Mouse (Mus musculus): ENCODE measurements around the gene Pcyt1b. TPM values are rescaled to one million over a fixed set of nuclear protein-coding genes. Genes with fewer than 3 reads are reported as not detected.

Pcyt1b gene
- polyA plus RNA-seq (2014; fragmentation: Nextera tagmentation; extraction: Ambion mirVana) = 6.9 and 8.3 TPM in 2 replicates

GRCm38 (mm10) chrX:93654218-93655002, at the start of gene Pcyt1b:
Gene Pcyt1b, plus strand, starts transcription at chrX:93654863.
- Histone ChIP-seq H3K4me1 (replicated peaks; ENCODE audit: control insufficient read depth, insufficient read depth, low read length) (no peaks in the 10 kb centered on the region), H3K9me3 (ENCODE audit: control insufficient read depth, low read length) (no peaks in the 10 kb centered on the region), H3K36me3 (ENCODE audit: control insufficient read depth, insufficient read depth, low read length) (no peaks in the 10 kb centered on the region), H3K4me3 (ENCODE audit: low read depth, low read length) (no peak within 1 kb of the TSS), H3K27me3 (ENCODE audit: control insufficient read depth, insufficient read depth, low read length) (no peaks in the 10 kb centered on the region), H3K27ac (ENCODE audit: low read depth, low read length) (no peak within 1 kb of the TSS), H3K9ac (ENCODE audit: low read length) (no peak within 1 kb of the TSS), H3K4me2 (ENCODE audit: low read depth, low read length, severe bottlenecking) (no peak within 1 kb of the TSS)
- DNase-seq (ENCODE audit: low spot score) (no peak), ATAC-seq (replicated peaks; ENCODE audit: low FRiP score) (no peak)
- 16% methylated on average over 3 of the region's 3 CpGs for WGBS

DNA sequence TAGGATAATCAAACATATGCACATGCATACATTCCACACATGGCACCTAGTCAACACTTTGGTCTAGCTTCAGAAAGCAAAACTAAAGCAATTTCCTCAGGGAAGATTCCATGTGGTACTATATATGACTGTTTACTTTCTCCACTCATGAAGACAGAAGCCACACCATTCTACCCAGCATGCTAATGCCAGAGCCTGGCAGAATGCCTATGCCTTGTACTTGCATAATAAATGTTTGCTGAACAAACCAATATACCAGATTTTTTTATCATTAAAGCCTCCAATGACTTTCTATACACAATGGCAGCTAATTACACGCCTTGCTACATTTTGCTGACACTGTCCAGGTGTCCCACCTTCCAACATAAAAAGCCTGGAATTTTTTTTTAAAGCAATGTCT, 24.4 kb upstream of the Pcyt1b start:
- Histone ChIP-seq H3K4me2 (ENCODE audit: low read depth, low read length, severe bottlenecking) (peak overlapping the region; percentile 46; the same call in 1 of the 2 replicates), H3K36me3 (ENCODE audit: control insufficient read depth, insufficient read depth, low read length) (no peaks in the 10 kb centered on the region; the same call in 1 of the 2 replicates), H3K9ac (ENCODE audit: low read length) (no peak overlapping the region), H3K27ac (ENCODE audit: low read depth, low read length) (no peak overlapping the region), H3K9me3 (ENCODE audit: control insufficient read depth, low read length) (no peaks in the 10 kb centered on the region), H3K4me3 (ENCODE audit: low read depth, low read length) (no peak overlapping the region), H3K4me1 (replicated peaks; ENCODE audit: control insufficient read depth, insufficient read depth, low read length) (no peaks in the 10 kb centered on the region), H3K27me3 (ENCODE audit: control insufficient read depth, insufficient read depth, low read length) (no peaks in the 10 kb centered on the region)
- DNase-seq (ENCODE audit: low spot score) (no peak), ATAC-seq (replicated peaks; ENCODE audit: low FRiP score) (no peak)
- WGBS = 91% methylated on average over 1 of the region's 1 CpGs

DNA sequence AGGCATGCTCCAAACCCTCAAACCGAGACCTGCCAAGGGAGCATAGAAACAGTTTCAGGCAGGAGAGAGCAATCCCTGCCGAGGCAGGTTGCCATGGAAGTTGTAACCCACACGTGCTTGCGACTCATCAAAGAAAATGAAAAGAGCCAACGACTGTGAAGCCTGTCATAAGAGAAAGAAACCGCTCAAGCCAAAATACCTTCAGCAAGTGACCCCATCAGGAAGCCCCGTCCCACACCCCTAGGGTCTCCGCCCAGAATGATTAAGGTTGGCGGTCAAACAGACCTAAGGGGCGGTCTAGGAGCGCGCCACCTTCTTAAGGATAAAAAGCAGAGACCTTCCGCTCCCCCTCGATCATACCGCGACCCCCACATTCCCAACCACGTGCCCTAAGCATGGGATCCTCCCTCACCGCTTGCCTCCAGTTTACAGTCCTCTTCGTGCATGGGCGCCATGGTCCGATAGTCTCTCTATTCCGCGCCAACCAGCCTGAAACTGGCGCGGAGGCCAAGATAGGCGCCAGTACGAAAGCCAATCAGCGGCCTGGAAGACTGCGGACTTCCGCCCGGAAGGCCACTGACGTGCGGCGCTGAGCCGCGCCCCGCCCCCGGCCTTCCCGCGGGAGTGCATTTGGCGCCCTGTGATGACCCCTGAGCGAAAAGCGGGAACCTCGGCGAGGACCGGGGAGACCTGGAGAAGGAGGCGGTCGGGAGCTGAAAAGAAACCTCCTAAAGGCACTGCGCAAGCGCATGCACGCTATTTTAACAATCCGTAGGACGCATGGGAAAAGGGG, 22.8 kb upstream of the Pcyt1b start, which contains the start of gene Pola1:
Gene Pola1, minus strand, starts transcription at position 499 of the 793 bp plus-strand sequence.
- H3K4me2 ChIP-seq (ENCODE audit: low read depth, low read length, severe bottlenecking) = peak within 1 kb of the TSS; percentile 46
- H3K4me1 ChIP-seq (replicated peaks; ENCODE audit: control insufficient read depth, insufficient read depth, low read length) = no peaks in the 10 kb centered on the region
- H3K9ac ChIP-seq (ENCODE audit: low read length) = peak within 1 kb of the TSS; percentile 65
- H3K36me3 ChIP-seq (ENCODE audit: control insufficient read depth, insufficient read depth, low read length) = no peaks in the 10 kb centered on the region
- H3K27me3 ChIP-seq (ENCODE audit: control insufficient read depth, insufficient read depth, low read length) = no peaks in the 10 kb centered on the region
- peak; percentile 99 for ATAC-seq (replicated peaks; ENCODE audit: low FRiP score)
- peak within 1 kb of the TSS; percentile 50 for H3K4me3 ChIP-seq (ENCODE audit: low read depth, low read length)
- 18% methylated on average over 53 of the region's 53 CpGs for WGBS
- peak within 1 kb of the TSS; percentile 50; the same call in 1 of the 2 replicates for H3K27ac ChIP-seq (ENCODE audit: low read depth, low read length)
- peak; percentile 90 for DNase-seq (ENCODE audit: low spot score)
- no peaks in the 10 kb centered on the region for H3K9me3 ChIP-seq (ENCODE audit: control insufficient read depth, low read length)

DNA sequence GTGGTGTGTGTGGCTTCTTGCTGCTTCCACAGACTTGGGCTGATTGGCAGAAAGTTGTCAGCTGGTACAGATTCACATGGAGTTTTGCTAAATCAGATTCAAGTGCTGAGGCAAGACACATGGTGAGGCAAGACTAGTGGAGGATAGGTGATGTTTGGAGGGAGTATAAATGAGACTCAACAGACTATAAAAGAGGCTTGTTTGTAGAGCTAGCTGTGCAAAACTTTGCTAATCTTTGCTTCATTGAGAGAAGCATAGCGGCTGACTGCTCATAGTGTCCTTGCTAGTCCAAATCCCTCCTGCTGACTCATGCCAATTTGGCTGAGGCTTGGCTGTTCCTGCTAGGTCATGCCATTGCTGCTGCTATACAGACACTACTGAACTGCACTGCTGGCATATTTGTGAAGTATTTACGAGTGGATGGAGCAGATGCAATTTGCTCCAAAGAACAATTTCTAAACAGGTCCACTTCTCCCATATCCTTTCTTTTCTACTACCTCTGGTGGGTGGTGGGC, 19.7 kb upstream of the Pcyt1b start:
- Histone ChIP-seq H3K4me1 (replicated peaks; ENCODE audit: control insufficient read depth, insufficient read depth, low read length) (no peaks in the 10 kb centered on the region), H3K9ac (ENCODE audit: low read length) (no peak overlapping the region), H3K27ac (ENCODE audit: low read depth, low read length) (no peak overlapping the region), H3K4me3 (ENCODE audit: low read depth, low read length) (no peak overlapping the region), H3K4me2 (ENCODE audit: low read depth, low read length, severe bottlenecking) (no peak overlapping the region), H3K9me3 (ENCODE audit: control insufficient read depth, low read length) (no peaks in the 10 kb centered on the region), H3K36me3 (ENCODE audit: control insufficient read depth, insufficient read depth, low read length) (no peaks in the 10 kb centered on the region), H3K27me3 (ENCODE audit: control insufficient read depth, insufficient read depth, low read length) (no peaks in the 10 kb centered on the region)
- WGBS = 79% methylated on average over 2 of the region's 2 CpGs
- no peak for DNase-seq (ENCODE audit: low spot score)
- no peak for ATAC-seq (replicated peaks; ENCODE audit: low FRiP score)

DNA sequence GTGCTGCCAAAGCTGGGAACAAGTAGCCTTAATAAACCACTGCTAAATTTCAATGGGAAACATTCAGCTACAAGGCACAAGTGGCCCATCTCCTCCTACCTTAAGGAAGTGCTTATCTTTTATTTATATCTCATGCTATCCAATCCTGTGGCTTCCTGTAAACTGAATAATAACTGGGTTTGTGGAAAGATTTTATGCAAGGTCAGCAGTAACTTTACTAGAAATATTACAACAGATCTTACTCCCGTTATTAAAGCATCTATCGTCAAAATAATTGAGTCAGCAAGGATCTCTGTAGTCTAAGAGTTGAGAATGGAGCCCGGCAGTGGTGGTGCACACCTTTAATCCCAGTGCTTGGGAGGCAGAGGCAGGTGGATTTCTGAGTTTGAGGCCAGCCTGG, 11.1 kb upstream of the Pcyt1b start:
- Histone ChIP-seq H3K36me3 (ENCODE audit: control insufficient read depth, insufficient read depth, low read length) (no peaks in the 10 kb centered on the region), H3K4me3 (ENCODE audit: low read depth, low read length) (no peak overlapping the region), H3K9ac (ENCODE audit: low read length) (no peak overlapping the region), H3K4me1 (replicated peaks; ENCODE audit: control insufficient read depth, insufficient read depth, low read length) (no peaks in the 10 kb centered on the region), H3K27me3 (ENCODE audit: control insufficient read depth, insufficient read depth, low read length) (no peaks in the 10 kb centered on the region), H3K9me3 (ENCODE audit: control insufficient read depth, low read length) (no peaks in the 10 kb centered on the region), H3K4me2 (ENCODE audit: low read depth, low read length, severe bottlenecking) (no peak overlapping the region), H3K27ac (ENCODE audit: low read depth, low read length) (no peak overlapping the region)
- ATAC-seq (replicated peaks; ENCODE audit: low FRiP score) = no peak
- DNase-seq (ENCODE audit: low spot score) = no peak
- 82% methylated on average over 3 of the region's 3 CpGs for WGBS

DNA sequence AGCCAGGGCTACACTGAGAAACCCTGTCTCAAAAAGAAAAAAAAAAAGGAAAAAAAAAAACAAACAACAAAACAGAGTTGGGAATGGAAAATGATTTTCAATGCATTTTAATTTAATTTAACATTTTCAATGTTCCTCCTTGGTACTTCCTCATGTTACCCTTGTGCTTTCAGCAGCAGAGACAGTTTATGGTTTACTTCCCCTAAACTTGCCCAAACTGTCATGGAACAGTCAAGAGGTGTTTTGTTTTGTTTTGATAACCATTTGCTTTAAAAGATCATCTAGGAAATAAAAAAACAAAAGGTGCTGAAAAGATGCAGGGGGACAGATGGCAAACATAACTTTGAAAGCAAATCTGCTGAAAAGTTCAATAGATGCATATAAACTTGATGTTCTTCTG, 10.6 kb upstream of the Pcyt1b start:
- Histone ChIP-seq H3K4me1 (replicated peaks; ENCODE audit: control insufficient read depth, insufficient read depth, low read length) (no peaks in the 10 kb centered on the region), H3K27me3 (ENCODE audit: control insufficient read depth, insufficient read depth, low read length) (no peaks in the 10 kb centered on the region), H3K9me3 (ENCODE audit: control insufficient read depth, low read length) (no peaks in the 10 kb centered on the region), H3K4me2 (ENCODE audit: low read depth, low read length, severe bottlenecking) (no peak overlapping the region), H3K27ac (ENCODE audit: low read depth, low read length) (no peak overlapping the region), H3K36me3 (ENCODE audit: control insufficient read depth, insufficient read depth, low read length) (no peaks in the 10 kb centered on the region), H3K4me3 (ENCODE audit: low read depth, low read length) (no peak overlapping the region), H3K9ac (ENCODE audit: low read length) (no peak overlapping the region)
- DNase-seq (ENCODE audit: low spot score) = no peak
- ATAC-seq (replicated peaks; ENCODE audit: low FRiP score) = no peak

- no peaks in the 10 kb centered on the region for H3K36me3 ChIP-seq (ENCODE audit: control insufficient read depth, insufficient read depth, low read length)
- WGBS = 93% methylated on average over 2 of the region's 2 CpGs
- no peak for ATAC-seq (replicated peaks; ENCODE audit: low FRiP score)
- no peak overlapping the region for H3K4me2 ChIP-seq (ENCODE audit: low read depth, low read length, severe bottlenecking)
- no peak for DNase-seq (ENCODE audit: low spot score)
- no peaks in the 10 kb centered on the region for H3K27me3 ChIP-seq (ENCODE audit: control insufficient read depth, insufficient read depth, low read length)
- no peak overlapping the region for H3K9ac ChIP-seq (ENCODE audit: low read length)
- H3K9me3 ChIP-seq (ENCODE audit: control insufficient read depth, low read length) = no peaks in the 10 kb centered on the region
- H3K4me3 ChIP-seq (ENCODE audit: low read depth, low read length) = no peak overlapping the region
- no peaks in the 10 kb centered on the region for H3K4me1 ChIP-seq (replicated peaks; ENCODE audit: control insufficient read depth, insufficient read depth, low read length)
- H3K27ac ChIP-seq (ENCODE audit: low read depth, low read length) = no peak overlapping the region
Measured at GRCm38 (mm10) chrX:93650738-93651137, 3.9 kb upstream of the Pcyt1b start.

- H3K27ac ChIP-seq (ENCODE audit: low read depth, low read length) = no peak overlapping the region
- no peak overlapping the region for H3K4me3 ChIP-seq (ENCODE audit: low read depth, low read length)
- no peaks in the 10 kb centered on the region for H3K27me3 ChIP-seq (ENCODE audit: control insufficient read depth, insufficient read depth, low read length)
- ATAC-seq (replicated peaks; ENCODE audit: low FRiP score) (no peak), DNase-seq (ENCODE audit: low spot score) (no peak)
- H3K36me3 ChIP-seq (ENCODE audit: control insufficient read depth, insufficient read depth, low read length) = no peaks in the 10 kb centered on the region
- no peak overlapping the region for H3K4me2 ChIP-seq (ENCODE audit: low read depth, low read length, severe bottlenecking)
- H3K9me3 ChIP-seq (ENCODE audit: control insufficient read depth, low read length) = no peaks in the 10 kb centered on the region
- no peak overlapping the region for H3K9ac ChIP-seq (ENCODE audit: low read length)
- H3K4me1 ChIP-seq (replicated peaks; ENCODE audit: control insufficient read depth, insufficient read depth, low read length) = no peaks in the 10 kb centered on the region
- WGBS = 86% methylated on average over 5 of the region's 5 CpGs
Measured at GRCm38 (mm10) chrX:93655153-93655552, 490 bp downstream of the Pcyt1b start.
